Mouse (Mus musculus): ENCODE measurements around the gene Mbnl2. TPM values are rescaled to one million over a fixed set of nuclear protein-coding genes. Genes with fewer than 3 reads are reported as not detected.

Gene Mbnl2
- polyA plus RNA-seq, 1 experiment, result 24.6 TPM

- Histone ChIP-seq H3K4me1 (ENCODE audit: control insufficient read depth, insufficient read depth, low read length) (peaks cover 10% of the 10 kb centered on the region), H3K27ac (ENCODE audit: control insufficient read depth, insufficient read depth, low read depth, low read length, poor library complexity) (no peak overlapping the region), H3K4me3 (replicated peaks; ENCODE audit: control insufficient read depth, low read depth, low read length) (no peak overlapping the region)
- 69% methylated on average over 9 of the region's 9 CpGs for WGBS
- TF ChIP-seq POLR2A (IDR thresholded peaks at IDR 0.05; ENCODE audit: borderline replicate concordance, control insufficient read depth, low read depth, low read length) (no peak), CTCF (IDR thresholded peaks at IDR 0.05; ENCODE audit: control insufficient read depth, insufficient read depth, low read length) (no peak)
Observed at GRCm38 (mm10) chr14:120289065-120289464, 13.6 kb downstream of the Mbnl2 start.

- Histone ChIP-seq H3K4me1 (ENCODE audit: control insufficient read depth, insufficient read depth, low read length) (peaks cover 10% of the 10 kb centered on the region), H3K4me3 (replicated peaks; ENCODE audit: control insufficient read depth, low read depth, low read length) (no peak overlapping the region), H3K27ac (ENCODE audit: control insufficient read depth, insufficient read depth, low read depth, low read length, poor library complexity) (no peak overlapping the region)
- WGBS, result 62% methylated on average over 7 of the region's 7 CpGs
- TF ChIP-seq POLR2A (IDR thresholded peaks at IDR 0.05; ENCODE audit: borderline replicate concordance, control insufficient read depth, low read depth, low read length) (no peak), CTCF (IDR thresholded peaks at IDR 0.05; ENCODE audit: control insufficient read depth, insufficient read depth, low read length) (no peak)
Observed at GRCm38 (mm10) chr14:120289528-120289927, 14.1 kb downstream of the Mbnl2 start.

- H3K4me1 ChIP-seq (ENCODE audit: control insufficient read depth, insufficient read depth, low read length), result peaks cover 10% of the 10 kb centered on the region
- 91% methylated on average over 13 of the region's 13 CpGs for WGBS
- no peak overlapping the region for H3K4me3 ChIP-seq (replicated peaks; ENCODE audit: control insufficient read depth, low read depth, low read length)
- TF ChIP-seq CTCF (IDR thresholded peaks at IDR 0.05; ENCODE audit: control insufficient read depth, insufficient read depth, low read length) (no peak), POLR2A (IDR thresholded peaks at IDR 0.05; ENCODE audit: borderline replicate concordance, control insufficient read depth, low read depth, low read length) (no peak)
- H3K27ac ChIP-seq (ENCODE audit: control insufficient read depth, insufficient read depth, low read depth, low read length, poor library complexity), result no peak overlapping the region
Observed at GRCm38 (mm10) chr14:120291226-120291757, 15.8 kb downstream of the Mbnl2 start.

DNA sequence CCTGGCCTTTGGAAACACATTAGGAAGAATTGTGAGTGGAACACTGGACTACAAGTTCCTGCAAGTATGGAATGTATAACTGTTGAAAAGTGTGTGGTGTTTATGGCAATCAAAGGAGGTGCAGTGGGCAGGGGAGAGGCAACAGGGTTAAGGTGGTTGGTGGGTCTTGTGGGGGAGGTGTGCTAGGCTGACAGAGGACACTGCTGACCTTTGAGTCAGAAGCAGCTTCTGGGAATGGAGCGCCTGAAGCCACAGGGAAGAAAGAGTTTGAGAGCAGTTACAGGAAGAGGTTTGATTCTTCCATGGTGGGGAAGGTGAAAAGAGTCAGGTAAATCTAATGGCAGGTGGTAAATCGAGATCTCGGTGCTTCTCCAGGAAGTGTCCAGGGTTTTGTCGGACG, 16.7 kb downstream of the Mbnl2 start:
- peaks cover 8% of the 10 kb centered on the region for H3K4me1 ChIP-seq (ENCODE audit: control insufficient read depth, insufficient read depth, low read length)
- TF ChIP-seq POLR2A (IDR thresholded peaks at IDR 0.05; ENCODE audit: borderline replicate concordance, control insufficient read depth, low read depth, low read length) (no peak), CTCF (IDR thresholded peaks at IDR 0.05; ENCODE audit: control insufficient read depth, insufficient read depth, low read length) (no peak)
- WGBS, result 86% methylated on average over 5 of the region's 5 CpGs

DNA sequence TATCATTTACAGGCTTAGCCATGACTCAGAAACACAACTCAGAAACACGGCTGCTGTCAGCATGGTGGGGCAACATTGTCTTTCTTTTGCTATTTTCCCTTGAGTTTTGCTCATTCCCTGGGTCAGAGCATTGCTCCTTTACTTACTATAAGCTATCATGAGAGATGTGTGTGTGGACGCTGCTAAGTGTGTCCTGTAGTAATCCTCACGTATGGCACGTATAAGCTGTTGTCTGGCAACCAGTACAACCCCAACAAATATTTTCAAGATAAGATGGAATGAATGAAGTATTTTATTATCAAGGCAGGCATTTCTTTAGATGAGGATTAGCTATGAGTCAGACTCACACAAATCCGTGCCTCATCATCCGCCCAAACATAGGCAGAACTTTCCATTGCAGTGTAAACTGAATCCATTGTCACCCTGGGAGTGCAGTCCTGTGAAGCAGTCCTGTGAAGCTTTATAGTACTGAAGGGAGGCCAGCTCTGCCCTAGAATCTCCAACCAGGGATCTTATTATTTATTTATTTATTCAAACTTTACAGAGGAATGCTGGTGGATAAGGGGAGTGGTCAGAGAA, 17.2 kb downstream of the Mbnl2 start:
- Histone ChIP-seq H3K4me3 (replicated peaks; ENCODE audit: control insufficient read depth, low read depth, low read length) (no peak overlapping the region), H3K4me1 (ENCODE audit: control insufficient read depth, insufficient read depth, low read length) (peaks cover 5% of the 10 kb centered on the region), H3K27ac (ENCODE audit: control insufficient read depth, insufficient read depth, low read depth, low read length, poor library complexity) (no peak overlapping the region)
- WGBS, result 84% methylated on average over 6 of the region's 6 CpGs
- TF ChIP-seq POLR2A (IDR thresholded peaks at IDR 0.05; ENCODE audit: borderline replicate concordance, control insufficient read depth, low read depth, low read length) (no peak), CTCF (IDR thresholded peaks at IDR 0.05; ENCODE audit: control insufficient read depth, insufficient read depth, low read length) (no peak)

More for the DNA sequence above, 16.7 kb downstream of the Mbnl2 start:
- no peak overlapping the region for H3K27ac ChIP-seq (ENCODE audit: control insufficient read depth, insufficient read depth, low read depth, low read length, poor library complexity)
- H3K4me3 ChIP-seq (replicated peaks; ENCODE audit: control insufficient read depth, low read depth, low read length), result no peak overlapping the region

DNA sequence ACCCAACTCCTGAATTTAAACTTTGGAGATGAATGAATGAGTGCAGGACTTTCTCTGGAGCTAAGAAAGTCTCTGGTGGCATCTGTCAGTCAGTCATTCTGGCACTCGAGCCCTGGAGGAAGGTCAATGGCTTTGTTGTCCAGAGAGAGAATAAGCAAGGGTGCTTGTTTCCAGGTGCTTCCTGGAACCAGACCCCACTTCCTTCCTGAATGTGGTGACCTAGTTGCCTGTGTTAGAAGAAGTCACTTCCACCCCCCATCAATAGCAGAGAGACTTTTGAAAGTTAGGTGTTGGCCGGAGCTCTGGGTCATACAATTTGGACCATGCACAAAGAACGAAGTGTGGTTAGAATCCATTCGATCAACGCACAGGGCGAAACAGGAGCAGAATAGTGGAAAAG, 19.0 kb downstream of the Mbnl2 start:
- Histone ChIP-seq H3K4me3 (replicated peaks; ENCODE audit: control insufficient read depth, low read depth, low read length) (no peak overlapping the region), H3K4me1 (ENCODE audit: control insufficient read depth, insufficient read depth, low read length) (peaks cover 4% of the 10 kb centered on the region), H3K27ac (ENCODE audit: control insufficient read depth, insufficient read depth, low read depth, low read length, poor library complexity) (no peak overlapping the region)
- TF ChIP-seq POLR2A (IDR thresholded peaks at IDR 0.05; ENCODE audit: borderline replicate concordance, control insufficient read depth, low read depth, low read length), result no peak
- WGBS, result 75% methylated on average over 6 of the region's 6 CpGs

DNA sequence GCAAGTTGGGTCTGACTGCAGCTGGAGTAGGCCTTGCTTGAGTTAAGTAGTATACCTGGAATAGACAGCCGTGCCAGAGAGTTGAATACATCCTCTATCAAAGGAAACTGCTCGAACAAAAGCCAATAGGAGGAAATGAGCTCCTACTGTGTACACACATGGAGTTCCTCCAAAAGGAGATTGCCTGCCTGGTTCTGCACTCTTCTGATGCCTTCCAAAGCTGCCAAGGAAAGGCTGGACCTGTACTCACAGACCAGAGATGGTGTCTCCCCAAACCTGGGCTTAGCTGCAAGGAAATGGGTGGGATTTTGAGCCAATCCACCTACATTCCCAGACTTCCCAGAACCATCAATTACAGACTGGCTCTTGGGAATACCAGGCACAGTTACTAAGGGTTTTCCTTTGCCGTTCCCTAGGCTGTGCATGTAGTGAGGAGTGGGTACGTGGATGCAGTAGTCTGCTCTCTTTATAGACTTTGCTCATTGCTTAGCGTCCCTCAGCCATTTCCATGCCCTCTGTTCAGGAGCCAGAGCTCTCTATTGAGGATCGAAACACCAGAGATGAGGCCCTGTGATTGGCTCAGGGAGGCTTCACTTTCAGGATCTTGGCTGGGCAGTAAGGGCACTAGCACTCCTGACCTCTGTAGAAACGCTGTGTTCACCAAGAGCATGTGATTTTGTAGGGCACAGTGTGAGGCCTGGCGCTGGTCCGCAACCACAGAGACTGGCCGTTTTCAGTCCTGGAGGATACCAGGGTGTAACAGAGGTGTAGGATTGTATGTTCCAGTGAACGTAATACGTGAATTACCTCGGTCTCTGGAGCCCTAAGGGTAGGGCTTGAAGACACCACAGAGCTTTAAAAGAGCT, 20.1 kb downstream of the Mbnl2 start:
- TF ChIP-seq CTCF (IDR thresholded peaks at IDR 0.05; ENCODE audit: control insufficient read depth, insufficient read depth, low read length), result no peak
- TF ChIP-seq POLR2A (IDR thresholded peaks at IDR 0.05; ENCODE audit: borderline replicate concordance, control insufficient read depth, low read depth, low read length), result no peak
- WGBS, result 88% methylated on average over 13 of the region's 13 CpGs
- Histone ChIP-seq H3K4me3 (replicated peaks; ENCODE audit: control insufficient read depth, low read depth, low read length) (no peak overlapping the region), H3K4me1 (ENCODE audit: control insufficient read depth, insufficient read depth, low read length) (peaks cover 1% of the 10 kb centered on the region; the same call in 1 of the 2 replicates), H3K27ac (ENCODE audit: control insufficient read depth, insufficient read depth, low read depth, low read length, poor library complexity) (no peak overlapping the region)

- no peak overlapping the region for H3K4me3 ChIP-seq (replicated peaks; ENCODE audit: control insufficient read depth, low read depth, low read length)
- TF ChIP-seq POLR2A (IDR thresholded peaks at IDR 0.05; ENCODE audit: borderline replicate concordance, control insufficient read depth, low read depth, low read length) (no peak), CTCF (IDR thresholded peaks at IDR 0.05; ENCODE audit: control insufficient read depth, insufficient read depth, low read length) (no peak)
- WGBS, result 77% methylated on average over 17 of the region's 17 CpGs
- peaks cover 1% of the 10 kb centered on the region; the same call in 1 of the 2 replicates for H3K4me1 ChIP-seq (ENCODE audit: control insufficient read depth, insufficient read depth, low read length)
- H3K27ac ChIP-seq (ENCODE audit: control insufficient read depth, insufficient read depth, low read depth, low read length, poor library complexity), result no peak overlapping the region
Observed at GRCm38 (mm10) chr14:120296231-120297006, 20.9 kb downstream of the Mbnl2 start.
